Mouse (Mus musculus): ENCODE data around the gene Inf2.

GRCm38 (mm10) chr12:112646139-112646538 is 57.6 kb downstream of the Inf2 start:
- TF ChIP-seq CTCF (IDR thresholded peaks at IDR 0.05; ENCODE audit: low read depth) = no peak
- TF ChIP-seq EP300 (IDR thresholded peaks at IDR 0.05; ENCODE audit: low read depth) = no peak
